Mouse (Mus musculus) CH12.LX (cell line): ENCODE measurements at regions not wholly inside any gene's neighbourhood (a gene's known extent, or its start where the extent isn't known, plus 50 kb on each side); places are given as distances from the start of the nearest gene placed in this dataset.

Experiments used
- DNase-seq: peaks from one replicate; pipeline ENCODE4 v3.0.0-alpha.2; 2013; ENCODE audit errors: extremely low read depth
- H3K27ac ChIP-seq: 2 replicates; pipeline ENCODE4 v1.5.1; 2012; ENCODE audit warnings: low read depth, mild to moderate bottlenecking, control low read depth, moderate library complexity; ENCODE audit not compliant: insufficient read depth
- H3K27me3 ChIP-seq: replicated peaks from 2 replicates; pipeline ENCODE3; 2012; ENCODE audit warnings: inconsistent platforms
- H3K36me3 ChIP-seq, 2 experiments: replicated peaks in 1 of 2; 2 replicates each; pipeline versions ENCODE3 to v1.6.1; 2012; ENCODE audit warnings: inconsistent platforms in 1 of 2, low read length in 1 of 2, mild to moderate bottlenecking in 1 of 2, mixed read lengths in 1 of 2, moderate library complexity in 1 of 2; ENCODE audit not compliant: control insufficient read depth in 1 of 2, insufficient read depth in 1 of 2
- H3K4me1 ChIP-seq, 2 experiments: 2 replicates each; pipeline ENCODE4 v1.6.1; 2012; ENCODE audit warnings: inconsistent platforms in 1 of 2, moderate library complexity in 1 of 2; ENCODE audit not compliant: insufficient read depth in 2 of 2, control insufficient read depth in 1 of 2
- H3K4me2 ChIP-seq: 2 replicates; pipeline ENCODE4 v1.6.1; 2012; ENCODE audit warnings: low read depth, mild to moderate bottlenecking, control low read depth; ENCODE audit not compliant: poor library complexity, insufficient read depth, severe bottlenecking
- H3K4me3 ChIP-seq, 3 experiments: fragments of 150-350 bp in 1 of 3; sonication (generic) in 1 of 3; replicated peaks in 1 of 3; 2 replicates each; pipeline versions ENCODE3 to v1.5.1; 2011 to 2012; ENCODE audit warnings: low read depth in 2 of 3, low read length in 2 of 3, mild to moderate bottlenecking in 2 of 3, moderate library complexity in 2 of 3, control low read depth in 1 of 3, improper control_type of control experiment in 1 of 3, inconsistent platforms in 1 of 3, mixed read lengths in 1 of 3; ENCODE audit not compliant: poor library complexity in 1 of 3
- H3K79me2 ChIP-seq: replicated peaks from 2 replicates; pipeline ENCODE4 v1.6.1; 2012; ENCODE audit warnings: mild to moderate bottlenecking, moderate library complexity; ENCODE audit not compliant: control insufficient read depth, poor library complexity, insufficient read depth, severe bottlenecking; ENCODE audit errors: extremely low read depth
- H3K9ac ChIP-seq: 2 replicates; pipeline ENCODE4 v1.6.1; 2012; ENCODE audit warnings: low read depth, mild to moderate bottlenecking, control low read depth, moderate library complexity; ENCODE audit not compliant: insufficient read depth
- H3K9me3 ChIP-seq: replicated peaks from 2 replicates; pipeline ENCODE3; 2012; ENCODE audit warnings: low read length, inconsistent platforms, mixed read lengths
- GABPA ChIP-seq: IDR thresholded peaks from 2 replicates; pipeline ENCODE4 v1.6.1; 2012; ENCODE audit warnings: low read depth, low read length, improper control_type of control experiment, inconsistent platforms; ENCODE audit not compliant: insufficient replicate concordance
- JUND ChIP-seq: conservative IDR thresholded peaks from 2 replicates; pipeline ENCODE4 v1.6.1; 2011; ENCODE audit warnings: low read depth, low read length, improper control_type of control experiment
- KAT2A ChIP-seq: IDR thresholded peaks from 2 replicates; pipeline ENCODE4 v1.6.1; 2012; ENCODE audit warnings: low read length, improper control_type of control experiment, inconsistent platforms; ENCODE audit not compliant: insufficient replicate concordance
- MAZ ChIP-seq: IDR thresholded peaks from 2 replicates; pipeline ENCODE4 v1.6.1; 2012; ENCODE audit warnings: low read depth, mild to moderate bottlenecking, inconsistent platforms, low read length, improper control_type of control experiment, moderate library complexity
- PAX5 ChIP-seq: IDR thresholded peaks from 2 replicates; pipeline ENCODE4 v1.6.1; 2012; ENCODE audit warnings: low read length, inconsistent platforms, mixed read lengths
- RAD21 ChIP-seq: IDR thresholded peaks from 2 replicates; pipeline ENCODE4 v1.6.1; 2011; ENCODE audit warnings: low read depth, mild to moderate bottlenecking, low read length, improper control_type of control experiment, moderate library complexity
- USF1 ChIP-seq: IDR thresholded peaks from 2 replicates; pipeline ENCODE4 v1.6.1; 2014; ENCODE audit warnings: low read depth, mild to moderate bottlenecking, inconsistent platforms, low read length, improper control_type of control experiment
- ZMIZ1 ChIP-seq: IDR thresholded peaks from 2 replicates; pipeline ENCODE4 v1.6.1; 2012; ENCODE audit warnings: low read depth, mild to moderate bottlenecking, inconsistent platforms, low read length, improper control_type of control experiment
- dilution Hi-C: fragments of 300-500 bp; cut with MboI; formaldehyde crosslinking; loops from 2 replicates; pipeline ENCODE4 v1.14.3; 2020; ENCODE audit warnings: low sequenced_read_pairs; ENCODE audit not compliant: extremely low pct_unique_long_range_greater_than_20kb, extremely low pct_ligation_motif_present
- in situ Hi-C: fragments of 300-500 bp; cut with MboI; formaldehyde crosslinking; loops from 3 replicates; pipeline ENCODE4 v1.14.3; 2019; ENCODE audit warnings: low sequenced_read_pairs, low pct_ligation_motif_present, low pct_unique_long_range_greater_than_20kb, mixed read lengths

DNA sequence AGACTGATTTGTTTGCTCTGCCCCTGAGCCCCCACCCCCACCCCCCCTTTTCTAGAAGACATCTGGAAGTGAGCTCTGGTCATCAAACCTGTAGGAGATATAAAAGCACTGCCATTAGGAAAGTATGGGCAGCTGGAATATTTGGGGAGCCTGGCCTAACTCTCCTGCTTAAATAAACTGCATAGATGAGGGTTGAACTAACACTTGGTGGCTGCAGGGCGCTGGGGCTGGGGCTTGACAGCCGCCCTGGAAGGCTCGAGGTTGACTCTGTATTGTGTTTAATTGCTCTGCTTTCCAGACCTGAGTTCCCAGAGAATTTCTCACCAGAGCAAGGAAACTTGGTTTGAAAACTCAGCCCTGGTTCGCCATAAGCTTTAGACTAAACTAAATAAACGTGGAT lies 300.7 kb upstream of the 1700056E22Rik start:
- TF ChIP-seq ZMIZ1 (no peak), USF1 (no peak), RAD21 (no peak)
- H3K4me2 ChIP-seq: no peak overlapping the region
- no peaks in the 10 kb centered on the region for H3K79me2 ChIP-seq
- no peak overlapping the region for H3K4me3 ChIP-seq
- H3K27me3 ChIP-seq: no peaks in the 10 kb centered on the region
- no peaks in the 10 kb centered on the region for H3K9me3 ChIP-seq
- DNase-seq: no peak
- no peak overlapping the region for H3K9ac ChIP-seq
- H3K4me1 ChIP-seq: peaks cover 0 to 3% of the 10 kb centered on the region in 2 experiments; a peak in 3 of 4 replicates
- no peak overlapping the region for H3K27ac ChIP-seq
- no peaks in the 10 kb centered on the region for H3K36me3 ChIP-seq
- dilution Hi-C loops: no loop called here
- in situ Hi-C loops: no loop called here

DNA sequence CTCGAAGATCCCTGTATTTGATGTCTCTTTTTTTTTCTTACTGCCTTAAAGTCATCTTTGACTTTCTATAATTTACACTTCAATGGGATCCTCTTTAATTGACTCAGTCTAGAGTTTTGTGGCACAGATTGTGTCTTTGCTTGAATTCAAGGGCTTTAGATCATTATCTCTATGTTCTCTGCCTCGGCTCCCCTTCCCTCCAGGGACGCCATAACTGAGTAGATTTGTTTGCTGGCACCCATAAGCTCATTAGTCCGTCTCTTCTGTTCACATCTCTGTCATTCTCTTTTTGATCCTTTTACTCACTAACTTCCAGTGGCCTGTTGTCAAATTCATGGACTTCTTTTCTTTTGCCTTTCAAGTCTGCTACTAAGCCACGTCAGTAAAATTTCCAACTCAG lies 299.0 kb upstream of the 1700056E22Rik start:
- no peaks in the 10 kb centered on the region for H3K27me3 ChIP-seq
- in situ Hi-C loops: no loop called here
- H3K36me3 ChIP-seq: no peaks in the 10 kb centered on the region
- H3K4me2 ChIP-seq: no peak overlapping the region
- TF ChIP-seq GABPA: no peak
- TF ChIP-seq JUND: no peak
- TF ChIP-seq KAT2A: no peak
- TF ChIP-seq, all 38 proteins: peak for 0
- H3K79me2 ChIP-seq: no peaks in the 10 kb centered on the region
- peaks cover 3 to 4% of the 10 kb centered on the region in 2 experiments; a peak in 3 of 4 replicates for H3K4me1 ChIP-seq
- H3K4me3 ChIP-seq: no peak overlapping the region
- no peak overlapping the region for H3K9ac ChIP-seq
- DNase-seq: no peak
- no peak overlapping the region for H3K27ac ChIP-seq
- H3K9me3 ChIP-seq: no peaks in the 10 kb centered on the region
- dilution Hi-C loops: no loop called here

DNA sequence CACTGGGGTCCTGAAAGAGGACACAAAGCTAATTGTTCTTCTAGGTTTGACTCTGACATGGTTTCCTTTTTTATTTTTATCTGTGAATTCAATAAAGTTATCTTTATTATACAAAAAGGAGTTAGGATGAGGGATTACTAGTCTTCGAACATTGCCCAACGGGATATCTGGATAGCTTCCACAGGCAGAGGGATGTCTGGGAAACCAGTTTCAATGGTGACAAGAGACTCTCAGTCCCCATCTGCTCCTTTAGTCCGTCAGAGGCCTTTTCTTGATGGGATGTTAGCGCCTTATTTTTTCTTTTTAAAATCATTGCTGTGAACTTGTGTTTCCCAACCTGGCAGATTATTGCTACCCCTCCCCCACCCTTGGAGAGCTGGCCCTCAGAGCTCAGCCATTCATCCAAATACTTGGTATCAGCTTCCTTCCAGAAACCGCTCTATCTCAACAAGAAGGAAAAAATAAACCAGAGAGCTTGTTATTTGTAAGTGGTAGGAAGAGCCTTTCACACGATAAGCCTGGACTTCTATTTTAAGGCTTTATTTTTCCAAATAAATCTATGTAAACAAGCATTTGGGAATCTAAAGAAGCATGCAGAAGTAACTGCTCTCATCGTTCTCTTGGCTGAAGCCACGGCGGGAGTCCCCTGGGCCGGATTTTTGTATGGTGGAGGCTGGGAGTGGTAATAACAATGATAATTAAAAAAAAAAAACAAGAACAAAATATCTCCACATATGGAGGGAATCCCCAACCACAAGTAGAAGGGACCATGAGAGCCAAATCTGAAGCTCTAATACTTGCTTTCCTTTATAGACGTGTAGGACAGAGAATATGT lies 296.6 kb upstream of the 1700056E22Rik start:
- Histone ChIP-seq H3K36me3 (no peaks in the 10 kb centered on the region), H3K4me3 (no peak overlapping the region), H3K9me3 (no peaks in the 10 kb centered on the region), H3K9ac (no peak overlapping the region), H3K27me3 (no peaks in the 10 kb centered on the region), H3K4me1 (peaks cover 4 to 6% of the 10 kb centered on the region in 2 experiments; a peak in 3 of 4 replicates), H3K27ac (no peak overlapping the region), H3K79me2 (no peaks in the 10 kb centered on the region), H3K4me2 (no peak overlapping the region)
- DNase-seq: no peak
- in situ Hi-C loops: no loop called here
- dilution Hi-C loops: no loop called here
- TF ChIP-seq MAZ (no peak), PAX5 (no peak)
